Mouse (Mus musculus) embryonic facial prominence, embryonic 10.5 days (tissue): ENCODE measurements around the gene Nsdhl. TPM values are rescaled to one million over a fixed set of nuclear protein-coding genes. Genes with fewer than 3 reads are reported as not detected.
A peak's percentile ranks its signal among the peaks of the same experiment; 100 is the strongest.

Experiments used
- DNase-seq: peaks from one replicate; pipeline ENCODE4 v3.0.0-alpha.2; 2017; ENCODE audit warnings: low spot score
- H3K27ac ChIP-seq: fragments of 300-500 bp; sonication (generic); replicated peaks from 2 replicates; pipeline ENCODE4 v1.5.1; 2016; ENCODE audit warnings: mild to moderate bottlenecking
- H3K27me3 ChIP-seq: fragments of 300-500 bp; sonication (generic); replicated peaks from 2 replicates; pipeline ENCODE4 v1.6.1; 2016; ENCODE audit warnings: low read depth, mild to moderate bottlenecking; ENCODE audit not compliant: poor library complexity, severe bottlenecking
- H3K36me3 ChIP-seq: fragments of 300-500 bp; sonication (generic); replicated peaks from 2 replicates; pipeline ENCODE4 v1.6.1; 2016; ENCODE audit warnings: mild to moderate bottlenecking, moderate library complexity
- H3K4me1 ChIP-seq: fragments of 300-500 bp; sonication (generic); 2 replicates; pipeline ENCODE4 v1.6.1; 2016
- H3K4me3 ChIP-seq: fragments of 300-500 bp; sonication (generic); 2 replicates; pipeline ENCODE4 v1.5.1; 2016; ENCODE audit warnings: mild to moderate bottlenecking, moderate library complexity
- H3K9me3 ChIP-seq: fragments of 300-500 bp; sonication (generic); 2 replicates; pipeline ENCODE4 v1.6.1; 2016; ENCODE audit warnings: mild to moderate bottlenecking
- WGBS: fragments of 180-500 bp; shearing (Covaris S2); methylation state at CpG from one replicate; pipeline ENCODE4 v1.1.7; 2016; 5-methylcytosine and 5-hydroxymethylcytosine counted together
- polyA plus RNA-seq: library from polyadenylated mRNA; unstranded; fragments of >200 nt; fragmentation: Nextera tagmentation; extraction: Ambion mirVana; gene quantifications from 2 replicates; pipeline ENCODE4 v1.2.1, GENCODE M21; 2016

Nsdhl gene
- polyA plus RNA-seq, 1 experiment from 2014 or later: 34.0 TPM

DNA sequence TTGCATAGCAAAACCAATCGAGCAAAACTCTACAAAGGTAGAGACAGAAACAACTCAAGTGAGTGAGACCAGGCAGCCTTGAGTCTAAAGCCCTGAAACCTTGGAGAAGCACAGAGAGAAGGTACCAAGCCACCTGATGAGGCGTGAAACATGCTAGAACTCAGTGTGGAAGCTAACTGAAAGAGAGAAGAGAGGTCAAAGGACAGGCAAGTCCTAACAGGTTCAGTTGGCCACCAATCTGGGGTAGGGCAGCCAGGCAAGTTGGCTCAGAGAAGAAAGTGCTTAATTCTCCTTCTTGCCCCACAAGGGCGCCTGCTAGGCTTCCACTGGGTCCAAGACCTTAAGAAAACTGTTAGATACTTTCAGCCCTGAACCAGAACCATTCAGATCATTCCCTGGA is 43.2 kb downstream of the Nsdhl start:
- Histone ChIP-seq H3K36me3 (peaks cover 51% of the 10 kb centered on the region), H3K4me1 (no peaks in the 10 kb centered on the region), H3K4me3 (no peak overlapping the region), H3K27ac (no peak overlapping the region), H3K9me3 (no peaks in the 10 kb centered on the region), H3K27me3 (no peaks in the 10 kb centered on the region; the same call in none of the 2 replicates)
- DNase-seq: no peak
- WGBS: 80% methylated on average over 3 of the region's 3 CpGs

DNA sequence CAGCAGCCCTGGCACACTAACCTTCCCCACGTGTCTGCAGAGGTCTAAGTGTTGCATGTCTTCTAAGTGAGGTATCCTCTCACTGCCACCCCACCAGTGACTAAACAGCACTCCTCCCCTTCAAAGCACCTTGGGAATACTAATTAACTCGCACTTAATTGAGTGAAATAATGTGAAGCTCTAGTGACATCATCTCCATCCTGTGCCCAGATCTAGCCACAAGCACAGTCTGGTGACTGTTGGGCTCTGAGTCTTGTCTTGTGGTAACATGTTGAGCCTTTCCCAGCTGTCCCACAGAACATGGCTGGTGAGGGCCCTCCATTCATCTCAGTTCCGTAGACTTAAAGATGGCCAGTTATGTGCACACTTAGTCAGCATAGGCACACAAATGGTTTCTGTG is 44.4 kb downstream of the Nsdhl start:
- WGBS: 93% methylated on average over 3 of the region's 3 CpGs
- Histone ChIP-seq H3K9me3 (no peaks in the 10 kb centered on the region), H3K27ac (no peak overlapping the region), H3K27me3 (peaks cover 3% of the 10 kb centered on the region), H3K36me3 (peaks cover 39% of the 10 kb centered on the region; the same call in 1 of the 2 replicates), H3K4me1 (no peaks in the 10 kb centered on the region), H3K4me3 (no peak overlapping the region)
- no peak for DNase-seq

GRCm38 (mm10) chrX:72982831-72983230 is 64.5 kb downstream of the Nsdhl start:
- H3K27me3 ChIP-seq: peaks cover 64% of the 10 kb centered on the region
- H3K4me1 ChIP-seq: no peaks in the 10 kb centered on the region
- H3K27ac ChIP-seq: no peak overlapping the region
- no peaks in the 10 kb centered on the region for H3K36me3 ChIP-seq
- H3K9me3 ChIP-seq: no peaks in the 10 kb centered on the region
- DNase-seq: no peak
- no peak overlapping the region for H3K4me3 ChIP-seq
- WGBS: 63% methylated on average over 6 of the region's 6 CpGs

GRCm38 (mm10) chrX:72985607-72986006 is 67.2 kb downstream of the Nsdhl start:
- peaks cover 70% of the 10 kb centered on the region for H3K27me3 ChIP-seq
- H3K9me3 ChIP-seq: no peaks in the 10 kb centered on the region
- no peak overlapping the region for H3K27ac ChIP-seq
- 87% methylated on average over 2 of the region's 2 CpGs for WGBS
- no peaks in the 10 kb centered on the region for H3K4me1 ChIP-seq
- H3K4me3 ChIP-seq: no peak overlapping the region
- DNase-seq: no peak
- no peaks in the 10 kb centered on the region for H3K36me3 ChIP-seq

- Histone ChIP-seq H3K27ac (peak within 1 kb of the TSS; percentile 74), H3K4me3 (peak within 1 kb of the TSS; percentile 55), H3K27me3 (peaks cover 75% of the 10 kb centered on the region), H3K36me3 (no peaks in the 10 kb centered on the region), H3K4me1 (no peaks in the 10 kb centered on the region), H3K9me3 (no peaks in the 10 kb centered on the region)
- peak; percentile 85 for DNase-seq
- 22% methylated on average over 45 of the region's 45 CpGs for WGBS
These were observed 68.6 kb downstream of the Nsdhl start, which contains the start of gene Zfp185 for GRCm38 (mm10) chrX:72986841-72987519. Zfp185 (plus strand) TSS chrX:72987339.

GRCm38 (mm10) chrX:72987520-72987905 is 69.2 kb downstream of the Nsdhl start:
- H3K9me3 ChIP-seq: no peaks in the 10 kb centered on the region
- H3K27ac ChIP-seq: peak overlapping the region; percentile 74
- no peaks in the 10 kb centered on the region for H3K36me3 ChIP-seq
- H3K4me1 ChIP-seq: no peaks in the 10 kb centered on the region
- H3K27me3 ChIP-seq: peaks cover 71% of the 10 kb centered on the region
- no peak for DNase-seq
- peak overlapping the region; percentile 55 for H3K4me3 ChIP-seq
- 22% methylated on average over 14 of the region's 14 CpGs for WGBS

GRCm38 (mm10) chrX:72988431-72988830 is 70.1 kb downstream of the Nsdhl start:
- 88% methylated on average over 3 of the region's 3 CpGs for WGBS
- Histone ChIP-seq H3K4me1 (no peaks in the 10 kb centered on the region), H3K36me3 (no peaks in the 10 kb centered on the region), H3K4me3 (no peak overlapping the region), H3K9me3 (no peaks in the 10 kb centered on the region), H3K27ac (no peak overlapping the region), H3K27me3 (peaks cover 62% of the 10 kb centered on the region)
- no peak for DNase-seq

GRCm38 (mm10) chrX:72990581-72990980 is 72.2 kb downstream of the Nsdhl start:
- Histone ChIP-seq H3K36me3 (no peaks in the 10 kb centered on the region), H3K27ac (no peak overlapping the region), H3K4me1 (no peaks in the 10 kb centered on the region), H3K4me3 (no peak overlapping the region), H3K27me3 (peaks cover 50% of the 10 kb centered on the region), H3K9me3 (no peaks in the 10 kb centered on the region)
- 75% methylated on average over 3 of the region's 3 CpGs for WGBS
- no peak for DNase-seq

DNA sequence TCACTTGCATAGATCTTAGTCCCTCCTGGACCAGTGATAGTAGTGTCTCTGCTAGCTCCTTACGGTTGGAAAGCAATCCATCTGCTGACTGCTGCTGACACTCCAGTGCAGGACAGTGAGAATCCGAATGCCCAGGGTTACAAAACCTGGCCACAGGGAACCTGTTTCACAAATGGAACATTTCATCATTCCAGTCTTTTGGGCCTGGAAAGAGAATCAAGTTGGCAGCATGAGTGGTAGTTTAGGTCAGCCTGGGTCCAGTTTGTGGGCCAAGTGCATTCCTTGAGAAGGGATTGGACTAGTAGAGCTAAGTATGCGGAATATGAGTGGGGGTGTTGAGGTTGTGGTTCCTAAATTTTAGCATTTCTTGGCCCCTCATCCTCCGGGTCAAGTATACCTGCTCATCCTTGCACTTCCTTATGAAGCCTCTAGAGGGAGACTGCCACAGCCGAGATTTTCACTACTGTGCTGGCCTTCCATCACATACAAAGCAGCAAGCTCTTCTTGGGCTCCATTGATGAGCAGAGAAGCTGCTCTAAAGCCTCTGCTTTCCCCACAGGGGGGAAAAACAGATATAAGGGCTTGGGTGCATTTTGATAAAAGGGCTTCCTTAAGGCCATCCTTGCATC is 74.0 kb downstream of the Nsdhl start:
- H3K36me3 ChIP-seq: no peaks in the 10 kb centered on the region
- 60% methylated on average over 5 of the region's 5 CpGs for WGBS
- H3K4me3 ChIP-seq: no peak overlapping the region
- DNase-seq: no peak
- H3K4me1 ChIP-seq: no peaks in the 10 kb centered on the region
- H3K27ac ChIP-seq: no peak overlapping the region
- H3K27me3 ChIP-seq: peaks cover 35% of the 10 kb centered on the region
- no peaks in the 10 kb centered on the region for H3K9me3 ChIP-seq

DNA sequence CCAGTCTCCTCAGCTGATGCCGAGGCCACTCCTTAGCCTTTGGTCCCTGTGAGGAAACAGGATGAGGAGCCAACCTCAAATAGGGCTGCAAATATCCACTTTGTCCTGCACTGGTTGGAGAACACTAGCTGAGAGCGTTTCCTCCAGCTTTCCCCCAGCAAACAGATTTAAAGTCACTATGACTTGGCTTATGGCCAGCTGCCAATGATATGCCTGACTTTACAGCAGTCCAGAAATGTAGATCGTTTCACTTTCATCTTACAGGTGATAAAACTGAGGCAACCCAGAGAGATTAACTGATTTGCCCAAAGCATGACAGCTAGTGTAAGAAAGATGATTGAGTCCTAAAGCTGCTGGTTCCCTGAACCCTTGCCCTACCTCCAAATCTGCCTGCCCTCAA is 77.2 kb downstream of the Nsdhl start:
- Histone ChIP-seq H3K36me3 (no peaks in the 10 kb centered on the region), H3K9me3 (no peaks in the 10 kb centered on the region), H3K27me3 (peaks cover 30% of the 10 kb centered on the region), H3K4me3 (no peak overlapping the region), H3K27ac (no peak overlapping the region), H3K4me1 (no peaks in the 10 kb centered on the region)
- 81% methylated on average over 3 of the region's 3 CpGs for WGBS
- DNase-seq: no peak

GRCm38 (mm10) chrX:73003110-73003509 is 84.8 kb downstream of the Nsdhl start:
- Histone ChIP-seq H3K27ac (no peak overlapping the region), H3K4me3 (no peak overlapping the region), H3K27me3 (peaks cover 22% of the 10 kb centered on the region), H3K36me3 (no peaks in the 10 kb centered on the region), H3K9me3 (no peaks in the 10 kb centered on the region), H3K4me1 (no peaks in the 10 kb centered on the region)
- 82% methylated on average over 5 of the region's 5 CpGs for WGBS
- no peak for DNase-seq

DNA sequence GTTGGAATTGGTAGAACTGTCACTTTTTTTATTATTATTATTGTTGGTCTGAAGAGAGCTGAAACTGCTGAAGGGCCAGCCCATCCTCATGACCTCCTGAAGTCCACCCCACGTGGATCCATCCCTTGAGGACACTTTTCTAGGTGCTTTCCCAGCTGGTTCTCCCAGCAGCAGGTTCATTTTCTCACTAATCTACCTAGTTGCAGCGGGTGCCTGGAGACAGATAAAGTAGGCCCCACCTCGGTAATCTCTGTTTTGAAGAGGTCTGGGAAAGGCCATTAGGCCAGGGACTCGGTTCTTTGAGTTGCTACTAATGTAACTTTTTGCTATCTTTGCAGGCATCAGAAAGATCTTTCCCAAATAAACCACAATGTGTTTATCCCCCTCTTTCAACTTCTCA is 87.3 kb downstream of the Nsdhl start:
- no peak for DNase-seq
- no peaks in the 10 kb centered on the region for H3K9me3 ChIP-seq
- no peaks in the 10 kb centered on the region for H3K36me3 ChIP-seq
- no peaks in the 10 kb centered on the region for H3K4me1 ChIP-seq
- 70% methylated on average over 4 of the region's 4 CpGs for WGBS
- H3K4me3 ChIP-seq: no peak overlapping the region
- peaks cover 12% of the 10 kb centered on the region for H3K27me3 ChIP-seq
- no peak overlapping the region for H3K27ac ChIP-seq
